ENCODE assay signal across 32 mouse cellular contexts in the genomic region with DNA sequence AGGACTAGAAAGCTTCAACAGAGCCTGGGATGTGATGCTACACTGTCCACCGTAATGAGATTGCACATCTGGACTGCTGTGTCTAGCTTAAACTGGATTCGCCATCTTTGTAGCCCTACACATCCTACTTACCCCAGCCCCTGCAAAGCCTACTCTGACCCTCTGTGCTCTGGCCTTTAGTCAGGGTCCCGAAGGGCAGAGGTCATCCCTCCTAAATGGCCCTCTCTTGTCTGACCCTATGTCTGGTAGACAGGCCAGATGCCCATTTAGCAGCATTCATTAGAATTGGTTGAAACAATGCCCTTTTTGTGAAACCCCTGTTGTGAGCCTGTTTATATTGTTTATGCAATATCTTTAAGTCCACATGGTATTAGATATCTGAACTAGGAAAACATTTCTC. TPM values are rescaled to one million over a fixed set of nuclear protein-coding genes. Genes with fewer than 3 reads are reported as not detected.
DNase-seq lines count a peak whose midpoint lies in the region; ATAC-seq and TF ChIP-seq lines count a peak whose summit lies in the region.
"Had no signal": no experiment of that assay in that cellular context is flagged by ENCODE, and none has a peak within 500 bp of the region (broad histone marks: within the 10 kb centered on the region; RNA-seq: fewer than 3 reads in every experiment).

No protein-coding gene starts in this region.

- TF ChIP-seq CTCF in left cerebral cortex, adult 2 months (IDR thresholded peaks at IDR 0.05): no peak

- ATAC-seq in embryonic facial prominence, embryonic 14.5 days (ENCODE audit: low read depth): 0 out of 2 replicates have a peak, but pooled peaks have one; percentile 4
- ATAC-seq in hindbrain, embryonic 11.5 days (ENCODE audit: low FRiP score): peak; percentile 16; the same call in 1 of the 2 replicates
- ATAC-seq in hindbrain, embryonic 13.5 days (ENCODE audit: low FRiP score): no peak
- ATAC-seq: activated CD4-positive, CD25-positive, alpha-beta regulatory T cell, adult 4 months; forebrain, embryonic 15.5 days; intestine, postnatal 0 days had no signal

- H3K27ac ChIP-seq in embryonic facial prominence, embryonic 14.5 days (replicated peaks; ENCODE audit: low read depth, low read length): no peak overlapping the region
- no peak overlapping the region; the same call in 1 of the 2 replicates for H3K27ac ChIP-seq in embryonic facial prominence, embryonic 10.5 days (replicated peaks)
- no peak overlapping the region for H3K27ac ChIP-seq in hindbrain, embryonic 11.5 days (ENCODE audit: low read depth, low read length)
- no peak overlapping the region for H3K27ac ChIP-seq in hindbrain, embryonic 13.5 days
- H3K27ac ChIP-seq in left cerebral cortex, adult 2 months: peak overlapping the region; percentile 21; the same call in 1 of the 2 replicates
- H3K27ac ChIP-seq: embryonic facial prominence, embryonic 12.5 days; forebrain, embryonic 12.5 days; gastrocnemius, adult 2 months; heart, embryonic 10.5 days; heart, embryonic 13.5 days; hindbrain, embryonic 14.5 days had no signal

- no peaks in the 10 kb centered on the region for H3K36me3 ChIP-seq in embryonic facial prominence, embryonic 14.5 days (ENCODE audit: control insufficient read depth, insufficient read depth, low read length)
- no peaks in the 10 kb centered on the region for H3K36me3 ChIP-seq in embryonic facial prominence, embryonic 10.5 days (replicated peaks)
- no peaks in the 10 kb centered on the region for H3K36me3 ChIP-seq in hindbrain, embryonic 11.5 days (ENCODE audit: control insufficient read depth, insufficient read depth, low read length)
- H3K36me3 ChIP-seq in hindbrain, embryonic 13.5 days: no peaks in the 10 kb centered on the region
- H3K36me3 ChIP-seq: embryonic facial prominence, embryonic 12.5 days; forebrain, embryonic 12.5 days; forebrain, embryonic 15.5 days; heart, embryonic 10.5 days; heart, embryonic 13.5 days had no signal

- no peak overlapping the region for H3K4me2 ChIP-seq in embryonic facial prominence, embryonic 14.5 days (ENCODE audit: low read depth, low read length)
- no peak overlapping the region for H3K4me2 ChIP-seq in hindbrain, embryonic 11.5 days (replicated peaks; ENCODE audit: low read depth, low read length)
- no peak overlapping the region for H3K4me2 ChIP-seq in hindbrain, embryonic 13.5 days
- H3K4me2 ChIP-seq: embryonic facial prominence, embryonic 12.5 days; forebrain, embryonic 12.5 days; forebrain, embryonic 15.5 days; heart, embryonic 13.5 days; hindbrain, embryonic 14.5 days had no signal

- WGBS in embryonic facial prominence, embryonic 14.5 days: 33% methylated on average over 3 of the region's 3 CpGs
- 26% methylated on average over 3 of the region's 3 CpGs for WGBS in embryonic facial prominence, embryonic 10.5 days
- 40% methylated on average over 3 of the region's 3 CpGs for WGBS in hindbrain, embryonic 11.5 days
- WGBS in hindbrain, embryonic 13.5 days: 41% methylated on average over 3 of the region's 3 CpGs

- H3K4me1 ChIP-seq in embryonic facial prominence, embryonic 14.5 days (ENCODE audit: control insufficient read depth, insufficient read depth, low read length): peaks cover 11% of the 10 kb centered on the region
- peaks cover 17% of the 10 kb centered on the region for H3K4me1 ChIP-seq in embryonic facial prominence, embryonic 10.5 days
- no peaks in the 10 kb centered on the region for H3K4me1 ChIP-seq in hindbrain, embryonic 11.5 days (replicated peaks; ENCODE audit: control insufficient read depth, insufficient read depth, low read length)
- H3K4me1 ChIP-seq in hindbrain, embryonic 13.5 days (replicated peaks): peaks cover 15% of the 10 kb centered on the region

- DNase-seq in embryonic facial prominence, embryonic 14.5 days (ENCODE audit: low spot score): no peak
- DNase-seq in embryonic facial prominence, embryonic 10.5 days (ENCODE audit: low spot score): no peak
- no peak for DNase-seq in hindbrain, embryonic 11.5 days (ENCODE audit: low spot score)
- DNase-seq in left cerebral cortex, adult 2 months (ENCODE audit: extremely low spot score in 1 of 2, low spot score in 2 of 2): no peak
- no peak for DNase-seq in left cerebral cortex, adult 8-10 months (ENCODE audit: low spot score in 2 of 2)
- DNase-seq in embryo, embryonic 11 days: peak; percentile 23
- DNase-seq in right cerebral cortex, adult 18-20 months: no peak
- DNase-seq: adrenal gland, adult 8-10 months; adrenal gland, postnatal 25 days; cerebellum, adult 11-12 months; cerebellum, adult 8-10 months; cerebellum, postnatal 10 days; cerebellum, postnatal 36 days; gastrocnemius, adult 2 months; gastrocnemius, postnatal 14 days; heart, adult 18-20 months; heart, postnatal 14 days; heart, postnatal 4 days had no signal

- H3K9ac ChIP-seq in embryonic facial prominence, embryonic 14.5 days (ENCODE audit: low read depth, low read length): no peak overlapping the region
- no peak overlapping the region for H3K9ac ChIP-seq in hindbrain, embryonic 11.5 days (ENCODE audit: low read depth, low read length)
- no peak overlapping the region for H3K9ac ChIP-seq in hindbrain, embryonic 13.5 days
- H3K9ac ChIP-seq: embryonic facial prominence, embryonic 12.5 days; forebrain, embryonic 12.5 days; forebrain, embryonic 15.5 days; heart, embryonic 13.5 days; hindbrain, embryonic 14.5 days had no signal

- no peak overlapping the region for H3K4me3 ChIP-seq in embryonic facial prominence, embryonic 14.5 days (ENCODE audit: low read depth, low read length)
- H3K4me3 ChIP-seq in embryonic facial prominence, embryonic 10.5 days: no peak overlapping the region
- H3K4me3 ChIP-seq in hindbrain, embryonic 11.5 days (ENCODE audit: low read depth, low read length): no peak overlapping the region
- H3K4me3 ChIP-seq in hindbrain, embryonic 13.5 days: no peak overlapping the region
- no peak overlapping the region for H3K4me3 ChIP-seq in left cerebral cortex, adult 2 months
- H3K4me3 ChIP-seq: embryonic facial prominence, embryonic 12.5 days; erythroblast, embryonic 14.5 days; forebrain, embryonic 12.5 days; forebrain, embryonic 15.5 days; gastrocnemius, adult 2 months; heart, embryonic 10.5 days; heart, embryonic 13.5 days had no signal

- intact Hi-C loops in left cerebral cortex, adult 2 months (cut with DNase I): no loop called here

- H3K9me3 ChIP-seq in embryonic facial prominence, embryonic 14.5 days (ENCODE audit: control insufficient read depth, low read length): no peaks in the 10 kb centered on the region
- no peaks in the 10 kb centered on the region for H3K9me3 ChIP-seq in embryonic facial prominence, embryonic 10.5 days
- no peaks in the 10 kb centered on the region for H3K9me3 ChIP-seq in hindbrain, embryonic 11.5 days (ENCODE audit: control insufficient read depth, low read length)
- H3K9me3 ChIP-seq in hindbrain, embryonic 13.5 days: no peaks in the 10 kb centered on the region
- H3K9me3 ChIP-seq: embryonic facial prominence, embryonic 12.5 days; forebrain, embryonic 12.5 days; forebrain, embryonic 15.5 days; heart, embryonic 10.5 days; heart, embryonic 13.5 days had no signal

- H3K27me3 ChIP-seq in embryonic facial prominence, embryonic 14.5 days (replicated peaks; ENCODE audit: control insufficient read depth, insufficient read depth, low read length): no peaks in the 10 kb centered on the region
- H3K27me3 ChIP-seq in embryonic facial prominence, embryonic 10.5 days (replicated peaks; ENCODE audit: low read depth, poor library complexity, severe bottlenecking): no peaks in the 10 kb centered on the region
- no peaks in the 10 kb centered on the region for H3K27me3 ChIP-seq in hindbrain, embryonic 11.5 days (ENCODE audit: control insufficient read depth, insufficient read depth, low read length)
- no peaks in the 10 kb centered on the region for H3K27me3 ChIP-seq in hindbrain, embryonic 13.5 days
- H3K27me3 ChIP-seq: embryonic facial prominence, embryonic 12.5 days; forebrain, embryonic 12.5 days; forebrain, embryonic 15.5 days; heart, embryonic 13.5 days had no signal

RNA-seq across cellular contexts. Expression of a gene that starts 31.2 kb away (rescaled TPM):
- 27.6 and 30.1 TPM in 2 replicates for polyA plus RNA-seq in embryonic facial prominence, embryonic 14.5 days (2014; fragmentation: Nextera tagmentation; extraction: Ambion mirVana)
- 22.1 and 23.9 TPM in 2 replicates for polyA plus RNA-seq in embryonic facial prominence, embryonic 10.5 days (2016; fragmentation: Nextera tagmentation; extraction: Ambion mirVana)
- 30.4 and 35.4 TPM in 2 replicates for polyA plus RNA-seq in hindbrain, embryonic 11.5 days (2014; fragmentation: Nextera tagmentation; extraction: Ambion mirVana)
- polyA plus RNA-seq in hindbrain, embryonic 13.5 days (2015; fragmentation: Nextera tagmentation; extraction: Ambion mirVana): 25.7 and 26.9 TPM in 2 replicates
- total RNA-seq in left cerebral cortex, adult 2 months (2021): 100 to 1,000 TPM; 179 to 199 TPM
- total RNA-seq in left cerebral cortex, adult 8-10 months (2022): 100 to 1,000 TPM; 138 to 154 (median 144) TPM

RNA-seq across cellular contexts. Expression of a gene that starts 53.3 kb away (rescaled TPM):
- polyA plus RNA-seq in embryonic facial prominence, embryonic 14.5 days (2014; fragmentation: Nextera tagmentation; extraction: Ambion mirVana): not detected in 2 replicates
- polyA plus RNA-seq in embryonic facial prominence, embryonic 10.5 days (2016; fragmentation: Nextera tagmentation; extraction: Ambion mirVana): not detected in 2 replicates
- 0.28 TPM in 1 of 2 replicates, not detected in the other for polyA plus RNA-seq in hindbrain, embryonic 11.5 days (2014; fragmentation: Nextera tagmentation; extraction: Ambion mirVana)
- polyA plus RNA-seq in hindbrain, embryonic 13.5 days (2015; fragmentation: Nextera tagmentation; extraction: Ambion mirVana): 0.19 TPM in 1 of 2 replicates, not detected in the other
- total RNA-seq in left cerebral cortex, adult 2 months (2021): not detected
- not detected for total RNA-seq in left cerebral cortex, adult 8-10 months (2022)
- total RNA-seq: adrenal gland, postnatal 25 days; ES-E14; gastrocnemius, postnatal 14 days; gastrocnemius, postnatal 4 days; heart, adult 18-20 months; heart, postnatal 14 days; heart, postnatal 4 days had no signal
- polyA plus RNA-seq: brain, embryonic 14.5 days; cortical plate, adult 2 months; embryonic facial prominence, embryonic 12.5 days; erythroblast, embryonic 14.5 days; forebrain, embryonic 12.5 days; heart, embryonic 13.5 days; hindbrain, embryonic 14.5 days; intestine, postnatal 0 days had no signal
